Mouse (Mus musculus) stomach, embryonic 16.5 days (tissue): ENCODE measurements at regions not wholly inside any gene's neighbourhood (a gene's known extent, or its start where the extent isn't known, plus 50 kb on each side); places are given as distances from the start of the nearest gene placed in this dataset.

Experiments
- ATAC-seq: fragments of 200-750 bp; cut with Nextera tagmentation; 2 replicates; pipeline ENCODE4 v1.8.0; 2017; ENCODE audit warnings: moderate number of reproducible peaks, moderate TSS enrichment; ENCODE audit not compliant: insufficient read depth, low FRiP score
- H3K27ac ChIP-seq: fragments of 300-500 bp; sonication (generic); 2 replicates; pipeline ENCODE4 v1.5.1; 2014; ENCODE audit warnings: low read length
- H3K27me3 ChIP-seq: fragments of 300-500 bp; sonication (generic); 2 replicates; pipeline ENCODE4 v1.6.1; 2014; ENCODE audit warnings: low read length, control low read depth, mixed read lengths; ENCODE audit not compliant: control insufficient read depth, insufficient read depth
- H3K36me3 ChIP-seq: fragments of 300-500 bp; sonication (generic); 2 replicates; pipeline ENCODE4 v1.6.1; 2014; ENCODE audit warnings: low read length; ENCODE audit not compliant: control insufficient read depth, insufficient read depth
- H3K4me1 ChIP-seq: fragments of 300-500 bp; sonication (generic); 2 replicates; pipeline ENCODE4 v1.6.1; 2014; ENCODE audit warnings: low read length, control low read depth, mixed read lengths; ENCODE audit not compliant: control insufficient read depth, insufficient read depth
- H3K4me2 ChIP-seq: fragments of 300-500 bp; sonication (generic); 2 replicates; pipeline ENCODE4 v1.6.1; 2014; ENCODE audit warnings: low read depth, low read length, mixed read lengths
- H3K4me3 ChIP-seq: fragments of 300-500 bp; sonication (generic); replicated peaks from 2 replicates; pipeline ENCODE4 v1.5.1; 2014; ENCODE audit warnings: mild to moderate bottlenecking, low read length
- H3K9ac ChIP-seq: fragments of 300-500 bp; sonication (generic); 2 replicates; pipeline ENCODE4 v1.6.1; 2014; ENCODE audit warnings: low read length
- H3K9me3 ChIP-seq: fragments of 300-500 bp; sonication (generic); replicated peaks from 2 replicates; pipeline ENCODE4 v1.6.1; 2016; ENCODE audit warnings: low read length, control low read depth; ENCODE audit not compliant: control insufficient read depth
- WGBS: fragments of 180-500 bp; shearing (Covaris S2); extraction: QIAGEN DNeasy Blood & Tissue Kit; methylation state at CpG from one replicate; pipeline ENCODE4 v1.1.7; 2014; 5-methylcytosine and 5-hydroxymethylcytosine counted together

GRCm38 (mm10) chr1:176354898-176355297, 79.8 kb upstream of the Pld5 start:
- Histone ChIP-seq H3K27me3 (no peaks in the 10 kb centered on the region), H3K4me3 (no peak overlapping the region), H3K9ac (no peak overlapping the region), H3K4me2 (no peak overlapping the region), H3K4me1 (no peaks in the 10 kb centered on the region), H3K9me3 (no peaks in the 10 kb centered on the region), H3K27ac (no peak overlapping the region), H3K36me3 (no peaks in the 10 kb centered on the region)
- WGBS: 51% methylated on average over 1 of the region's 1 CpGs
- ATAC-seq: no peak

- Histone ChIP-seq H3K36me3 (no peaks in the 10 kb centered on the region), H3K4me1 (no peaks in the 10 kb centered on the region), H3K4me3 (no peak overlapping the region), H3K27me3 (no peaks in the 10 kb centered on the region), H3K27ac (no peak overlapping the region), H3K4me2 (no peak overlapping the region), H3K9me3 (no peaks in the 10 kb centered on the region), H3K9ac (no peak overlapping the region)
- WGBS: 69% methylated on average over 3 of the region's 3 CpGs
- no peak for ATAC-seq
These were observed 77.6 kb upstream of the Pld5 start for GRCm38 (mm10) chr1:176352706-176353105.

- Histone ChIP-seq H3K36me3 (no peaks in the 10 kb centered on the region), H3K4me3 (no peak overlapping the region), H3K4me1 (no peaks in the 10 kb centered on the region), H3K4me2 (no peak overlapping the region), H3K9me3 (no peaks in the 10 kb centered on the region), H3K9ac (no peak overlapping the region), H3K27me3 (no peaks in the 10 kb centered on the region), H3K27ac (no peak overlapping the region)
- ATAC-seq: no peak
- WGBS: 28% methylated on average over 2 of the region's 2 CpGs
These were observed 74.9 kb upstream of the Pld5 start for GRCm38 (mm10) chr1:176349909-176350495.

GRCm38 (mm10) chr1:176348129-176348528, 73.0 kb upstream of the Pld5 start:
- no peaks in the 10 kb centered on the region for H3K27me3 ChIP-seq
- no peak for ATAC-seq
- H3K36me3 ChIP-seq: no peaks in the 10 kb centered on the region
- no peaks in the 10 kb centered on the region for H3K9me3 ChIP-seq
- no peaks in the 10 kb centered on the region for H3K4me1 ChIP-seq
- no peak overlapping the region for H3K9ac ChIP-seq
- no peak overlapping the region for H3K4me3 ChIP-seq
- no peak overlapping the region for H3K4me2 ChIP-seq
- no peak overlapping the region for H3K27ac ChIP-seq
- 79% methylated on average over 3 of the region's 3 CpGs for WGBS

GRCm38 (mm10) chr1:176331344-176331743, 56.2 kb upstream of the Pld5 start:
- Histone ChIP-seq H3K4me2 (no peak overlapping the region), H3K27ac (no peak overlapping the region), H3K9ac (no peak overlapping the region), H3K36me3 (no peaks in the 10 kb centered on the region), H3K27me3 (no peaks in the 10 kb centered on the region), H3K4me1 (no peaks in the 10 kb centered on the region), H3K9me3 (no peaks in the 10 kb centered on the region), H3K4me3 (no peak overlapping the region)
- no peak for ATAC-seq
- WGBS: 73% methylated on average over 3 of the region's 3 CpGs
